Mouse (Mus musculus) ovary, adult 10 weeks (tissue): ENCODE measurements around the gene Zcwpw1. TPM values are rescaled to one million over a fixed set of nuclear protein-coding genes. Genes with fewer than 3 reads are reported as not detected.

Source experiments
- polyA plus RNA-seq: library from polyadenylated mRNA; stranded (reverse); fragments of 350-450 nt; fragmentation: Illumina TruSeq; extraction: RNeasy Lipid Tissue Mini Kit (QIAGEN cat#74804); gene quantifications from one replicate; pipeline ENCODE4 v1.2.3, GENCODE M21; 2014

Gene Zcwpw1
- polyA plus RNA-seq = 6.6 TPM

GRCm38 (mm10) chr5:137787151-137787928 is at the start of gene Zcwpw1, which contains the start of gene Mepce:
Gene Zcwpw1, plus strand, starts transcription at chr5:137787798.
Gene Mepce, minus strand, starts transcription at chr5:137787655.

GRCm38 (mm10) chr5:137741023-137741931 is 46.3 kb upstream of the Zcwpw1 start, which contains the start of gene Nyap1:
Gene Nyap1, minus strand, starts transcription at chr5:137741607.

DNA sequence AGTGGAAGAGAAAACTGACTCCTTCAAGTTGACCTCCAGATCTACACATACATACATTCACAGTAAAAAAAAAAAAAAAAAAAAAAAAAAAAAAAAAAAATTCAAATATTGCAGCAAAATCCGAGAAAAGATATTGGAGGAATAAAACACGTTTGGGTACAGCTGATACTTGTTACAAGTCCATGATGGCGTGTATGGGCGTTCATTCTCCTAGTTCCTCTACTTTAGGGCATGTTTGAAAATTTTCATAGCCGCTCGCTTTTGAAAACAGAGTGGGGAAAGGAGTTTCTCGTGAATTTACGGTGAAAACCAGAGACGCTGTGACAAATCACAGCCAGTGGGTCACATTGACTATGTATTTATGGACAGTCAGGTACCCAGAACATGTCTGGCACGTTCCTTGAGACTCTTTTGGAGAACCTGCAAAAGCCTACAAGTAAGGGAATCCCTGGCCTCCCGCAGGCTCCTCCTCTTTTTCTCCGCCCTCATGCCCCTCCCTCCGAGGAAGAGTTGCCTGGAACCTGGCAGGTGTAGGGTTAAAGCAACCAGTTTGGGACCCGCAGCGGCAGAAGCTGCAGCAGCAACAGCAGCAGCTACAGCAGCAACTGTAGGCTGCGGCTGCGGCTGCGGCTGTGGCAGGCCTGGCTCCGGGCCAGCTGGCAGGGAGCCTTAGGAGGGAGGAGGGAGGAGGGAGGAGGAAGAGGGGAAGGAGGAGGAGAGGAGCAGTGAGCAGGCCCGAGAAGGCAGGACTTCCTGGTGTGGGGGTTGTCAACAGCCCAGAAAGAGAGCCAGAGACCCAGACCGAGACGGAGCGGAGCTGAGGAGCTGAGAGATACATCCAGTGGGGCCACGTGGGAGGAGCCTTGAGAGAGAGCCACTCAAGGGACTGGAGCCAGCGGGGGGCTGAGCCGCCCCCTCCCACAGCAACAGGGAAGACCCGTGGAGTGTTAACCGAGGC is 42.1 kb upstream of the Zcwpw1 start, which contains the start of gene Tsc22d4:
Gene Tsc22d4, plus strand, starts transcription at position 517 of the 958 bp plus-strand sequence.

DNA sequence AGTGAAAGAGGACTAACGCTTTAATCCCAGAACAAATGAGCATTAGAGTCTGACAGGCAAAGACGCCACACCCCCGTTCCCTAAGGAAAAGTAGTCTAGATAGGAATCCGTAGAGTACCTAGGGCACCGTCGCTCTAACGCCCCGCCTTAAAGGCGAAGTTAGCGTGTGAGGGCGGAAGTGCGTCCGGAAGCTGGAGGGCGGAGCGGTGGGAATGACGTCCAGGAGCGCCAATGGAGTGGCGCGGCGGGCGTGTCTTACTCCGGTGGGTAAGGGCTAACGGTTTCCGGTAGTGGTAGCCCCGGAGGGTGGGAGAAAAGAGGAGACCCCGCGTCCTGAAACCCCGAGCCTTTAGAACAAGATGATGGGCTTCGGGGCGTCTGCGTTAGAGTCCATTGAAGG is 9.0 kb upstream of the Zcwpw1 start, which contains the start of gene Ppp1r35:
Gene Ppp1r35, plus strand, starts transcription at position 215 of the 400 bp plus-strand sequence.

DNA sequence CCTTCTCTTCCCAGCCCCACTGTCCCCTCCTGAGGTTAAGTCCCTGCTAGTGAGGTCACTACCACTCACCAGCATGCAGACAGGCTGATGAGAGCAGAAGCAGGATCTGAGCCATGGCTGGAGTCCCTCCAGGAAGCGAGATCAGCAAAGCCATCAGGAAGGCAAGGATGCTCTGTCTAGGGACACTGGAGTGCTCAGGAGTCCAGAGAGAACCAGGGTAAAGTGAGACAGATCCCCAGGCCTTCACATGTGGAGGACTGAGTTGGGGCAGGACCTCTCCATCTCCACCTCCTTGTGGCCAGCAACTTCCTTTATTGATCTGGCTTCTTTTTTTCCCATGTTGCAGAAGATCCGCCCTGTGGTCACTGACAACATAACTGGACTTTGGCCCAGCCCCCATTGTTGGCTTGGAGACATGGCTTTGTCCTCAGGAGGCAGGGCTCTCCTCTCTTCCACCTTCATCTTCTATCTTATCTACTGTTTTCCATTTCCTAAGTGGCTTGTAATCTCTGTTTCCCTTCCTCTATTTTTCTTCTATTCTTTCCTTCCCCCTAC is 48.4 kb downstream of the Zcwpw1 start, which contains the start of gene Pilra:
Gene Pilra, minus strand, starts transcription at position 316 of the 555 bp plus-strand sequence.

GRCm38 (mm10) chr5:137857960-137858710 is 70.5 kb downstream of the Zcwpw1 start, which contains the start of gene Pilrb1:
Gene Pilrb1, minus strand, starts transcription at chr5:137858106.

DNA sequence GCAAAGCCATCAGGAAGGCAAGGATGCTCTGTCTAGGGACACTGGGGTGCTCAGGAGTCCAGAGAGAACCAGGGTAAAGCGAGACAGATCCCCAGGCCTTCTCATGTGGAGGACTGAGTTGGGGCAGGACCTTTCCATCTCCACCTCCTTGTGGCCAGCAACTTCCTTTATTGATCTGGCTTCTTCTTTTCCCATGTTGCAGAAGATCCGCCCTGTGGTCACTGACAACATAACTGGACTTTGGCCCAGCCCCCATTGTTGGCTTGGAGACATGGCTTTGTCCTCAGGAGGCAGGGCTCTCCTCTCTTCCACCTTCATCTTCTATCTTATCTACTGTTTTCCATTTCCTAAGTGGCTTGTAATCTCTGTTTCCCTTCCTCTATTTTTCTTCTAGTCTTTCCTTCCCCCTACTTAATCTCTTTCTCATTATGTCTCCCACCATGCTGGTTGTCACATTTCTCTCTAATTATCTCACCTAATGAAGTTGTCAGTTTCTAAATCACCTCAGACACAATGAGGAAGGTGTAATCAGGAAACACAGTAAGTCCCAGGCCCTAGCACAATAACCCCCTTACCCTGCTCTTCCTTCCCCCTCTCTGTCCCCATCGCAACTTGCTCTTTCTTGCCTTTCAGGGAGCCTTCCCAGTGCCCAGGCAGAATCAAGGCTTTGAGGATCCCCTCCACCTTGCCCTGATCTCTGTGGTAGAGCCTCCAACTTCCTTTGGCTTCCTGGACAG is 84.2 kb downstream of the Zcwpw1 start, which contains the start of gene Pilrb2:
Gene Pilrb2, minus strand, starts transcription at position 172 of the 737 bp plus-strand sequence.

Other genes with a start within 250 kb of the Zcwpw1 start
- not detected for gene Actl6b, start 234.3 kb upstream of the Zcwpw1 start, polyA plus RNA-seq
- gene Tfr2, start 218.0 kb upstream of the Zcwpw1 start, polyA plus RNA-seq = not detected
- gene Mospd3, start 186.7 kb upstream of the Zcwpw1 start, polyA plus RNA-seq = not detected
- gene Pcolce, start 174.0 kb upstream of the Zcwpw1 start, polyA plus RNA-seq = 12.5 TPM
- gene Fbxo24, start 158.8 kb upstream of the Zcwpw1 start, polyA plus RNA-seq = not detected
- gene Lrch4, start 158.7 kb upstream of the Zcwpw1 start, polyA plus RNA-seq = 0.37 TPM
- gene Gm20605, start 158.6 kb upstream of the Zcwpw1 start, polyA plus RNA-seq = not detected
- gene Sap25, start 146.5 kb upstream of the Zcwpw1 start, polyA plus RNA-seq = not detected
- gene Irs3, start 142.1 kb upstream of the Zcwpw1 start, polyA plus RNA-seq = not detected
- 7.5 TPM for gene Agfg2, start 103.1 kb upstream of the Zcwpw1 start, polyA plus RNA-seq
- not detected for gene Nyap1, start 46.2 kb upstream of the Zcwpw1 start, polyA plus RNA-seq
- 0.86 TPM for gene Tsc22d4, start 42.1 kb upstream of the Zcwpw1 start, polyA plus RNA-seq
- gene Ppp1r35, start 8.9 kb upstream of the Zcwpw1 start, polyA plus RNA-seq = 2.3 TPM
- 13.7 TPM for gene Mepce, start 143 bp upstream of the Zcwpw1 start, polyA plus RNA-seq
- gene Pilra, start 48.5 kb downstream of the Zcwpw1 start, polyA plus RNA-seq = 0.46 TPM
- not detected for gene Pilrb1, start 70.3 kb downstream of the Zcwpw1 start, polyA plus RNA-seq
- gene Pilrb2, start 84.0 kb downstream of the Zcwpw1 start, polyA plus RNA-seq = 0.86 TPM
- not detected for gene Cyp3a13, start 133.8 kb downstream of the Zcwpw1 start, polyA plus RNA-seq
- 6.4 TPM for gene Gjc3, start 175.3 kb downstream of the Zcwpw1 start, polyA plus RNA-seq
- not detected for gene Azgp1, start 193.7 kb downstream of the Zcwpw1 start, polyA plus RNA-seq
- not detected for gene Smok3a, start 233.5 kb downstream of the Zcwpw1 start, polyA plus RNA-seq
- not detected for gene Smok3b, start 233.6 kb downstream of the Zcwpw1 start, polyA plus RNA-seq